Mouse (Mus musculus): ENCODE measurements around the gene Grik5.

- TF ChIP-seq CTCF (IDR thresholded peaks at IDR 0.05) (no peak), EP300 (IDR thresholded peaks at IDR 0.05) (no peak)
Measured at GRCm38 (mm10) chr7:25084621-25085020, 12.5 kb upstream of the Grik5 start.
